Mouse (Mus musculus) liver, adult 2 months (tissue): ENCODE data around the gene Dhx32.

Experiments used
- CTCF ChIP-seq: fragments of 200-500 bp; IDR thresholded peaks from 2 replicates; pipeline ENCODE4 v1.5.1; 2011; ENCODE audit warnings: low read depth, low read length, control low read depth
- POLR2A ChIP-seq: fragments of 200-500 bp; IDR thresholded peaks from 2 replicates; pipeline ENCODE4 v1.6.1; 2011; ENCODE audit warnings: low read length, control low read depth; ENCODE audit not compliant: insufficient read depth; ENCODE audit errors: extremely low read depth

DNA sequence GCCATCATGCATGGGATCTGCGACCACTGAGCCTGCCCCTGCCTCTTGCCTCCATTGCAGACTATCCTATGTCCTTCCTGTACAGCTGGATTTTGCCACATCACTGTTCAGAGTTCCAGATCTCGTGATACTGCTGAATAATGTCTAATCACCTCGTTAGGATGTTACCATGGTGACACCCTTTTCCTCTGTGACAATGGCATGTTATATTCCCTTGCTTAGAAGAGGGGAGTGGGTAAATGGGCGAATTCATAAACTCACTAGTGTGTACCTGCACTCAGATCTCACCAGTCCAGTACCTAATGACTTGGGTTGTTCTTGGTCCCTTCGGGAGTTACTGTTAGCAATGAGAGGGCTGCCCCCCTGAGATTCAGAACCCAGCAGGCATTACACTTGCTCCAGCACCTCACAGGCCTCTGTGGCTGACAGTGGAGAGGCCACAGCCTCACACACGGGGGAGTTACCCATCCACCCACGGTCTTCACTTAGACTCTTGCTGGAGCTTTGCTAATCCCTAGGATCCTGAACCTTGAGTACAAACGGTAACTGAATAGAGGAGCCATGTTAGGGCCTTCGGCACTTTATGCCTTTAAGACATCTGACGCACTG lies 17.2 kb downstream of the Dhx32 start:
- no peak for TF ChIP-seq CTCF
- TF ChIP-seq POLR2A = no peak
